Mouse (Mus musculus) kidney, postnatal 0 days (tissue): ENCODE measurements around the gene Xlr3c. TPM values are rescaled to one million over a fixed set of nuclear protein-coding genes. Genes with fewer than 3 reads are reported as not detected.
"Not testable (repeated sequence)": the region's sequence is repeated elsewhere in the genome, so short reads cannot be mapped to it uniquely, and the experiment has no call there.

Source experiments
- ATAC-seq: fragments of 200-750 bp; cut with Nextera tagmentation; replicated peaks from 2 replicates; pipeline ENCODE4 v1.8.0; 2017; ENCODE audit warnings: low read depth, moderate number of reproducible peaks, moderate TSS enrichment, moderate library complexity; ENCODE audit not compliant: low FRiP score
- DNase-seq: peaks from one replicate; pipeline ENCODE4 v3.0.0-alpha.2; 2016; ENCODE audit warnings: low spot score
- H3K27ac ChIP-seq: fragments of 300-500 bp; sonication (generic); 2 replicates; pipeline ENCODE4 v1.5.1; 2014; ENCODE audit warnings: mild to moderate bottlenecking
- H3K27me3 ChIP-seq: fragments of 300-500 bp; sonication (generic); 2 replicates; pipeline ENCODE4 v1.6.1; 2014; ENCODE audit warnings: low read length, mixed read lengths; ENCODE audit not compliant: insufficient read depth
- H3K36me3 ChIP-seq: fragments of 300-500 bp; sonication (generic); 2 replicates; pipeline ENCODE4 v1.6.1; 2014; ENCODE audit warnings: low read length, mixed read lengths; ENCODE audit not compliant: insufficient read depth
- H3K4me1 ChIP-seq: fragments of 300-500 bp; sonication (generic); replicated peaks from 2 replicates; pipeline ENCODE4 v1.6.1; 2014; ENCODE audit warnings: antibody characterized with exemption, low read length, mixed read lengths; ENCODE audit not compliant: insufficient read depth
- H3K4me2 ChIP-seq: fragments of 300-500 bp; sonication (generic); 2 replicates; pipeline ENCODE4 v1.6.1; 2014; ENCODE audit warnings: mild to moderate bottlenecking, low read length, moderate library complexity, mixed read lengths
- H3K4me3 ChIP-seq: fragments of 300-500 bp; sonication (generic); replicated peaks from 2 replicates; pipeline ENCODE4 v1.5.1; 2014; ENCODE audit warnings: low read depth, low read length
- H3K9ac ChIP-seq: fragments of 300-500 bp; sonication (generic); 2 replicates; pipeline ENCODE4 v1.6.1; 2014; ENCODE audit warnings: low read depth, low read length
- H3K9me3 ChIP-seq: fragments of 300-500 bp; sonication (generic); replicated peaks from 2 replicates; pipeline ENCODE4 v1.6.1; 2016; ENCODE audit warnings: low read length, inconsistent platforms, mixed read lengths
- CTCF ChIP-seq: IDR thresholded peaks from 2 replicates; pipeline ENCODE4 v1.5.1; 2016; ENCODE audit warnings: antibody characterized with exemption, low read depth, mild to moderate bottlenecking, moderate library complexity
- WGBS: fragments of 180-500 bp; shearing (Covaris S2); extraction: QIAGEN DNeasy Blood & Tissue Kit; methylation state at CpG from one replicate; pipeline ENCODE4 v1.1.7; 2014; 5-methylcytosine and 5-hydroxymethylcytosine counted together
- polyA plus RNA-seq: library from polyadenylated mRNA; unstranded; fragments of >200 nt; fragmentation: Nextera tagmentation; extraction: Ambion mirVana; gene quantifications from 2 replicates; pipeline ENCODE4 v1.2.1, GENCODE M21; 2015

Xlr3c gene
- polyA plus RNA-seq, 1 experiment from 2014 or later: 0.09 TPM

DNA sequence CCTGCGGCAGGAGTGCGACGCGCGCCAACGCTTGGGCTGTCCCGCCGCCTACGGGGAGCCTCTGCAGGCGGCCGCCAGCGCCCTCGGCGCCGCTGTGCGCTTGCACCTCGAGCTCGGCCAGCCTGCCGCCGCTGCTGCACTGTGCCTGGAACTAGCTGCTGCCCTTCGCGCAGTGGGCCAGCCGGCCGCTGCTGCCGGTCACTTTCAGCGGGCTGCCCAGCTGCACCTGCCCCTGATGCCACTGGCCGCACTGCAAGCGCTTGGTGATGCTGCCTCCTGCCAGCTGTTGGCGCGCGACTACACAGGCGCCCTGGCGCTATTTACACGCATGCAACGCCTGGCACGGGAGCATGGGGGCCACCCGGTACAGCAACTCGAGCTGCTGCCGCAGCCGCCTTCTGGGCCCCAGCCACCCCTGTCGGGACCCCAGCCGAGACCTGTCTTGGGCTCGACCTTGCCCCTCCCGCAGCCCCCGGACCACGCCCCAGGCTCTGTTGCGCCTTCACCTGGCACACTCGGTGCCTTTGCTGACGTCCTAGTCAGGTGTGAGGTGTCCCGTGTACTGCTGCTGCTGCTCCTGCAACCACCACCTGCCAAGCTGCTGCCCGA, 36.5 kb downstream of the Xlr3c start:
- WGBS: 33% methylated on average over 46 of the region's 51 CpGs
- ATAC-seq (peak; percentile 80), DNase-seq (peak; percentile 27)
- Histone ChIP-seq H3K9ac (peak overlapping the region; percentile 71), H3K4me1 (no peaks in the 10 kb centered on the region), H3K9me3 (no peaks in the 10 kb centered on the region), H3K4me2 (peak overlapping the region; percentile 70), H3K27ac (peak overlapping the region; percentile 92), H3K36me3 (no peaks in the 10 kb centered on the region), H3K27me3 (no peaks in the 10 kb centered on the region), H3K4me3 (peak overlapping the region; percentile 59)
- TF ChIP-seq CTCF: peak; percentile 17; the same call in 1 of the 2 replicates

GRCm38 (mm10) chrX:73227914-73228605, 37.1 kb downstream of the Xlr3c start, which contains the start of gene F8a:
TSS of gene F8a (plus strand) at chrX:73228291.
- no peaks in the 10 kb centered on the region for H3K36me3 ChIP-seq
- peak within 1 kb of the TSS; percentile 70 for H3K4me2 ChIP-seq
- peak within 1 kb of the TSS; percentile 59 for H3K4me3 ChIP-seq
- no peaks in the 10 kb centered on the region for H3K9me3 ChIP-seq
- WGBS: 29% methylated on average over 39 of the region's 39 CpGs
- DNase-seq (peak; percentile 88), ATAC-seq (peak; percentile 95)
- H3K27me3 ChIP-seq: no peaks in the 10 kb centered on the region
- peak within 1 kb of the TSS; percentile 92 for H3K27ac ChIP-seq
- no peaks in the 10 kb centered on the region for H3K4me1 ChIP-seq
- H3K9ac ChIP-seq: peak within 1 kb of the TSS; percentile 71
- no peak for TF ChIP-seq CTCF

GRCm38 (mm10) chrX:73225365-73225764, 39.8 kb downstream of the Xlr3c start:
- no peak overlapping the region for H3K4me2 ChIP-seq
- no peak for ATAC-seq
- H3K4me1 ChIP-seq: no peaks in the 10 kb centered on the region
- 56% methylated on average over 1 of the region's 1 CpGs for WGBS
- no peak overlapping the region for H3K9ac ChIP-seq
- H3K36me3 ChIP-seq: no peaks in the 10 kb centered on the region
- H3K27me3 ChIP-seq: no peaks in the 10 kb centered on the region
- no peak for TF ChIP-seq CTCF
- no peaks in the 10 kb centered on the region for H3K9me3 ChIP-seq
- H3K4me3 ChIP-seq: no peak overlapping the region
- H3K27ac ChIP-seq: no peak overlapping the region
- no peak for DNase-seq

GRCm38 (mm10) chrX:73213819-73214564, 51.2 kb downstream of the Xlr3c start, which contains the start of gene Xlr4b:
TSS of gene Xlr4b (plus strand) at chrX:73214333.
- not testable (repeated sequence) for H3K4me2 ChIP-seq, H3K9me3 ChIP-seq, H3K9ac ChIP-seq, H3K4me1 ChIP-seq, H3K27ac ChIP-seq, ATAC-seq, H3K36me3 ChIP-seq, H3K4me3 ChIP-seq, H3K27me3 ChIP-seq, DNase-seq
- WGBS: 74% methylated on average over 11 of the region's 19 CpGs

Other genes with a start within 250 kb of the Xlr3c start
- gene Pnma5, start 228.3 kb downstream of the Xlr3c start, polyA plus RNA-seq: not detected in 2 replicates
- gene Pnma3, start 200.6 kb downstream of the Xlr3c start, polyA plus RNA-seq: 0.04 and 0.06 TPM in 2 replicates
- gene Xlr4a, start 182.9 kb downstream of the Xlr3c start, polyA plus RNA-seq: 0.79 and 3.6 TPM in 2 replicates
- 1.7 and 7.6 TPM in 2 replicates for gene Xlr3a, start 168.3 kb downstream of the Xlr3c start, polyA plus RNA-seq
- gene Gm14685, start 148.3 kb downstream of the Xlr3c start, polyA plus RNA-seq: 0.07 TPM in 1 of 2 replicates, not detected in the other
- gene Xlr5b, start 116.6 kb downstream of the Xlr3c start, polyA plus RNA-seq: 0.13 and 0.21 TPM in 2 replicates
- gene DXBay18, start 115.9 kb downstream of the Xlr3c start, polyA plus RNA-seq: not detected in 2 replicates
- not detected in 2 replicates for gene Spin2d, start 88.4 kb downstream of the Xlr3c start, polyA plus RNA-seq
- 1.2 and 26.3 TPM in 2 replicates for gene Xlr3b, start 73.2 kb downstream of the Xlr3c start, polyA plus RNA-seq
- 2.8 TPM in 1 of 2 replicates, not detected in the other for gene Xlr4b, start 51.1 kb downstream of the Xlr3c start, polyA plus RNA-seq
- gene F8a, start 37.1 kb downstream of the Xlr3c start, polyA plus RNA-seq: 15.1 and 16.6 TPM in 2 replicates
- 0.14 TPM in 1 of 2 replicates, not detected in the other for gene Xlr4c, start 22.3 kb downstream of the Xlr3c start, polyA plus RNA-seq
- 0.16 TPM in 1 of 2 replicates, not detected in the other for gene Xlr5a, start 27.6 kb upstream of the Xlr3c start, polyA plus RNA-seq
- 0.20 TPM in 1 of 2 replicates, not detected in the other for gene Xlr5c, start 27.6 kb upstream of the Xlr3c start, polyA plus RNA-seq
- not detected in 2 replicates for gene Gm45015, start 71.5 kb upstream of the Xlr3c start, polyA plus RNA-seq
- gene Zfp275, start 77.2 kb upstream of the Xlr3c start, polyA plus RNA-seq: 5.4 and 6.0 TPM in 2 replicates
- gene Gm18336, start 133.3 kb upstream of the Xlr3c start, polyA plus RNA-seq: not detected in 2 replicates
- gene Zfp92, start 145.7 kb upstream of the Xlr3c start, polyA plus RNA-seq: 0.04 and 0.05 TPM in 2 replicates
- 0.12 and 0.18 TPM in 2 replicates for gene Trex2, start 170.0 kb upstream of the Xlr3c start, polyA plus RNA-seq
- 40.3 and 49.3 TPM in 2 replicates for gene Haus7, start 193.7 kb upstream of the Xlr3c start, polyA plus RNA-seq
- 90.4 and 93.4 TPM in 2 replicates for gene Bgn, start 218.2 kb upstream of the Xlr3c start, polyA plus RNA-seq
- gene Atp2b3, start 237.7 kb upstream of the Xlr3c start, polyA plus RNA-seq: 0.11 and 0.22 TPM in 2 replicates